Mouse (Mus musculus) stomach, embryonic 14.5 days (tissue): ENCODE results near the gene Dmgdh. TPM values are rescaled to one million over a fixed set of nuclear protein-coding genes. Genes with fewer than 3 reads are reported as not detected.

Experiments used
- ATAC-seq: fragments of 200-750 bp; cut with Nextera tagmentation; 2 replicates; pipeline ENCODE4 v1.8.0; 2017; ENCODE audit warnings: low read depth, moderate TSS enrichment; ENCODE audit not compliant: insufficient number of reproducible peaks, insufficient read depth, low FRiP score
- H3K27ac ChIP-seq: fragments of 300-500 bp; sonication (generic); 2 replicates; pipeline ENCODE4 v1.5.1; 2014; ENCODE audit warnings: mild to moderate bottlenecking, low read length, moderate library complexity, mixed read lengths
- H3K27me3 ChIP-seq: fragments of 300-500 bp; sonication (generic); 2 replicates; pipeline ENCODE4 v1.6.1; 2014; ENCODE audit warnings: low read length, control low read depth, mixed read lengths; ENCODE audit not compliant: control insufficient read depth, insufficient read depth
- H3K36me3 ChIP-seq: fragments of 300-500 bp; sonication (generic); 2 replicates; pipeline ENCODE4 v1.6.1; 2014; ENCODE audit warnings: mild to moderate bottlenecking, control low read depth, low read length, moderate library complexity, mixed read lengths; ENCODE audit not compliant: control insufficient read depth, insufficient read depth
- H3K4me1 ChIP-seq: fragments of 300-500 bp; sonication (generic); 2 replicates; pipeline ENCODE4 v1.6.1; 2014; ENCODE audit warnings: low read length, control low read depth, mixed read lengths; ENCODE audit not compliant: control insufficient read depth, insufficient read depth
- H3K4me2 ChIP-seq: fragments of 300-500 bp; sonication (generic); replicated peaks from 2 replicates; pipeline ENCODE4 v1.6.1; 2014; ENCODE audit warnings: low read depth, low read length, control low read depth
- H3K4me3 ChIP-seq: fragments of 300-500 bp; sonication (generic); 2 replicates; pipeline ENCODE4 v1.5.1; 2014; ENCODE audit warnings: low read depth, low read length, control low read depth
- H3K9ac ChIP-seq: fragments of 300-500 bp; sonication (generic); replicated peaks from 2 replicates; pipeline ENCODE4 v1.6.1; 2014; ENCODE audit warnings: low read depth, mild to moderate bottlenecking, control low read depth, low read length, moderate library complexity, mixed read lengths
- H3K9me3 ChIP-seq: fragments of 300-500 bp; sonication (generic); 2 replicates; pipeline ENCODE4 v1.6.1; 2016; ENCODE audit warnings: low read depth, low read length, control low read depth; ENCODE audit not compliant: control insufficient read depth
- WGBS: fragments of 180-500 bp; shearing (Covaris S2); extraction: QIAGEN DNeasy Blood & Tissue Kit; methylation state at CpG from one replicate; pipeline ENCODE4 v1.1.7; 2014; 5-methylcytosine and 5-hydroxymethylcytosine counted together
- polyA plus RNA-seq: library from polyadenylated mRNA; unstranded; fragments of >200 nt; fragmentation: Nextera tagmentation; extraction: Ambion mirVana; gene quantifications from 2 replicates; pipeline ENCODE4 v1.2.1, GENCODE M21; 2014

Gene Dmgdh
- polyA plus RNA-seq, 1 experiment from 2014 or later: not detected

DNA sequence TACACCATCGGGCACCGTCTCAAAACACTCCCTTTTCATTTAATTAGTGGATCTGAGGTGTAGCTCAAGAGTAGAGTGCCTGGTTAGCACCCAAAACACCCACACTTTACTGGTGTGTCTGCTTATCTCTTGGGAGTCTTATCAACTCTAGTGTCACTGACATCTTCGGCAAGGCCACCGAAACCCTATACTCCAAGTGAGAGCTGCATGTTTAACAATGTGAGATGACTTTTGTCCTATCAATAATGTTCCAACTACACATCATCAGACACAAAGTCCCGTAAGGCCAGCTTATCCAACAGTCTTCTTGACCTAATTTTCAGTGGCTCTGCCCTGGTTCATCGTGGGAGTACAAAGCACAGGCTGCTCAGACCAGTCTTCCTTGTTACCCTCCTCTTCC, 20.9 kb upstream of the Dmgdh start:
- no peak for ATAC-seq
- Histone ChIP-seq H3K27ac (no peak overlapping the region), H3K36me3 (no peaks in the 10 kb centered on the region), H3K27me3 (no peaks in the 10 kb centered on the region), H3K4me1 (no peaks in the 10 kb centered on the region), H3K4me2 (no peak overlapping the region), H3K9me3 (no peaks in the 10 kb centered on the region), H3K4me3 (no peak overlapping the region), H3K9ac (no peak overlapping the region)
- 85% methylated on average over 6 of the region's 6 CpGs for WGBS

DNA sequence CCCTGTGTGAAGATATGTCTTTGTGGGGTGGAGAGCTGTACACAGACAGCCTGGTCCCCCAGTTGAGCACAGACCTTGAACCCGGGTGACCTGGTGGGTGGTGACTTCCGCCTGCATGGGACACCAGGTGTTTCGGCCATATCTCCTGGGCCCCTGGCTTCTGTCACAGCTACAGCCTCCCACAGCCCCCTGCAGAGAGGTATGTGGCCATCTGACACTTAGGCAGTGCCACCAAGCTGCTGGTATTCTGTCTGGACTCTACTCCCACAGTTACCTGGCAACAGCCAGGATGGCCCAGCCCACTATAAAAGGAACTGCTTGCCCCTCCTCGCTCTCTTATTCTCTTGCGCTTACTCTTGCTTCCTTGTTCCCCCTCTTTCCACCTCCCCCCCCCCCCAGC, 16.3 kb upstream of the Dmgdh start:
- Histone ChIP-seq H3K27ac (no peak overlapping the region), H3K4me3 (no peak overlapping the region), H3K4me2 (no peak overlapping the region), H3K27me3 (no peaks in the 10 kb centered on the region), H3K9me3 (no peaks in the 10 kb centered on the region), H3K9ac (no peak overlapping the region), H3K36me3 (no peaks in the 10 kb centered on the region), H3K4me1 (no peaks in the 10 kb centered on the region)
- 85% methylated on average over 5 of the region's 5 CpGs for WGBS
- ATAC-seq: no peak

DNA sequence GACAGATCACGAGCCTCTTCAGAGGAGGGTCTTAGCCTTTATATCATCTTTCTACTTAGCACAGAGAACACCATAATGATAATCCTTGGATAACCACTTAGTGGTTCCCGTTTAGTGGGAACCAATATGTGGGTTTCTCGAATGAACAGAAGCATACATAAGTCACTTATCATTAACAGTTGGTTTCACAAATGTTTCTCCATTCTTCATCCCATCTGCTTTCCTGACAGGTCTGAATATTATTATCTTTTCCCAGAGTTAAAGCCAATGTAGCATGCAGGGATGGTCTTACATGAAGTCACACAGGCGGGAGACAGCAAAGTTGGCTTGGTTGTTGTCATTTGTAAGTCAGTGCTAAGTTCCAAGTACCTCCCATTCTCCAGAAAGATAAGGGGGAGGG, 6.6 kb upstream of the Dmgdh start:
- Histone ChIP-seq H3K4me3 (no peak overlapping the region), H3K9me3 (no peaks in the 10 kb centered on the region), H3K4me1 (no peaks in the 10 kb centered on the region), H3K27me3 (no peaks in the 10 kb centered on the region), H3K27ac (no peak overlapping the region), H3K4me2 (no peak overlapping the region), H3K36me3 (no peaks in the 10 kb centered on the region), H3K9ac (no peak overlapping the region)
- 91% methylated on average over 4 of the region's 4 CpGs for WGBS
- ATAC-seq: no peak

DNA sequence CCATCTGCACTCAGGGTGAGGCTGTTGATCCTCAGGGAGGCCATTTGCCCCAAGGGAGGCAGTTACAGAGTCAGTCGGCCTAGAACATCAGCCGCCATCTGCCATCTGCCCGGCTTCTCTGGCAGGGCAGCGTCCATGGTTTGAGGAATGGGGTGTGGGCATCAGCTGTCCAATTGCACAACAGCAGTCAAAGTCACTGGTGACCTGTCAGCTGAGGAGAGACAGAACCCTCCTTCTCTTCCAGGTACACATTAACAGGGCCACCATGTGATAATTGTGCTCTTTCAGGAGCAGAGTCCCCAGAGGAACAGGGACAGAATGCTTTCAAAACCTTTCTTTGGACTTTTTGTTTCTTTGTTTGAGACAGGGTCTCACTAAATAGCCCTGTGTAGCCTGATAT, 1.9 kb upstream of the Dmgdh start:
- no peak overlapping the region for H3K4me3 ChIP-seq
- 86% methylated on average over 4 of the region's 4 CpGs for WGBS
- H3K36me3 ChIP-seq: no peaks in the 10 kb centered on the region
- no peak for ATAC-seq
- H3K9ac ChIP-seq: no peak overlapping the region
- H3K27ac ChIP-seq: no peak overlapping the region
- no peaks in the 10 kb centered on the region; the same call in 1 of the 2 replicates for H3K9me3 ChIP-seq
- H3K27me3 ChIP-seq: no peaks in the 10 kb centered on the region
- no peak overlapping the region for H3K4me2 ChIP-seq
- H3K4me1 ChIP-seq: no peaks in the 10 kb centered on the region

- no peak overlapping the region for H3K27ac ChIP-seq
- H3K4me1 ChIP-seq: no peaks in the 10 kb centered on the region
- H3K4me3 ChIP-seq: no peak overlapping the region
- WGBS: 60% methylated on average over 2 of the region's 2 CpGs
- no peaks in the 10 kb centered on the region for H3K36me3 ChIP-seq
- H3K27me3 ChIP-seq: no peaks in the 10 kb centered on the region
- no peak overlapping the region for H3K9ac ChIP-seq
- H3K4me2 ChIP-seq: no peak overlapping the region
- no peak for ATAC-seq
- H3K9me3 ChIP-seq: no peaks in the 10 kb centered on the region; the same call in 1 of the 2 replicates
Observed at GRCm38 (mm10) chr13:93673296-93673695, 937 bp upstream of the Dmgdh start.

DNA sequence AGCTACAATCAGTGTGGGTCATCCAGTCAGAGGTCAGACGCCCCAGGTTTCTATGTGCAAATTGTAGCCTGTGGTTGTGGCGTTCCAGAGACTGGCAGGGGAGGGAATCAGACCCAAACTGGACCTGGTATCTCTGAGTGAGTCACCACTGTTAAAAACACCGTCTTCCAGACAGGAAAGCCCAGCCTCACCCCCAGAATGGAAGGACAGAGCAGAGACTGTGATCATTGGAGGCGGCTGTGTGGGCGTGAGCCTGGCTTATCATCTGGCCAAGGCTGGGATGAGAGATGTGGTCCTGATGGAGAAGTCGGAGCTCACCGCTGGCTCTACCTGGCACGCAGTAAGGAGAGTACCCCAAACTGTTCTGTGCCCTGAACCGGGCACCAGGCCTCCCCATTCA, 2.6 kb downstream of the Dmgdh start:
- H3K9me3 ChIP-seq: no peaks in the 10 kb centered on the region; the same call in 1 of the 2 replicates
- no peak overlapping the region for H3K27ac ChIP-seq
- no peaks in the 10 kb centered on the region for H3K4me1 ChIP-seq
- ATAC-seq: no peak
- H3K36me3 ChIP-seq: no peaks in the 10 kb centered on the region
- H3K9ac ChIP-seq: no peak overlapping the region
- no peak overlapping the region for H3K4me3 ChIP-seq
- WGBS: 72% methylated on average over 9 of the region's 9 CpGs
- no peaks in the 10 kb centered on the region for H3K27me3 ChIP-seq
- H3K4me2 ChIP-seq: no peak overlapping the region

DNA sequence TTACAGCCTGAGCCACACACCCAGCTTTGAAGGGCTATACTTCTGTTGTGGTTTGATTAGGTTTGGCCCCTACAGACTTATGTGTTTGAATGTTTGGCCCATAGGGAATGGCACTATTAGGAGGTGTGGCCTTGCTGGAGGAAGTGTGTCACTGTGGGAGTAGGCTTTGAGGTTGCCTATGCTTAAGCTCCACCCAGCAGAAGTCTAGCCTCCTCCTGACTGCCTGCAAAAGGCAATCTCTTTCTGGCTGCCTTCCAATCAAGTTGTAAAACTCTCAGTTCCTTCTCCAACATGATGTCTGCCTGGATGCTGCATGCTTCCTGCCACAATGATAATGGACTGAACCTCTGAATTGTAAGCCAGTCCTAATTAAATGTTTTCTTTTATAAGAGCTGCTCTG, 9.1 kb downstream of the Dmgdh start:
- Histone ChIP-seq H3K27me3 (no peaks in the 10 kb centered on the region), H3K4me2 (no peak overlapping the region), H3K27ac (no peak overlapping the region), H3K4me3 (no peak overlapping the region), H3K36me3 (no peaks in the 10 kb centered on the region), H3K4me1 (no peaks in the 10 kb centered on the region), H3K9ac (no peak overlapping the region), H3K9me3 (no peaks in the 10 kb centered on the region)
- no peak for ATAC-seq

GRCm38 (mm10) chr13:93685226-93685625, 11.0 kb downstream of the Dmgdh start:
- Histone ChIP-seq H3K9me3 (no peaks in the 10 kb centered on the region), H3K4me1 (no peaks in the 10 kb centered on the region), H3K27me3 (no peaks in the 10 kb centered on the region), H3K36me3 (no peaks in the 10 kb centered on the region), H3K4me2 (no peak overlapping the region), H3K27ac (no peak overlapping the region), H3K4me3 (no peak overlapping the region), H3K9ac (no peak overlapping the region)
- 88% methylated on average over 4 of the region's 4 CpGs for WGBS
- no peak for ATAC-seq

GRCm38 (mm10) chr13:93687321-93687720, 13.1 kb downstream of the Dmgdh start:
- H3K9me3 ChIP-seq: no peaks in the 10 kb centered on the region
- 17% methylated on average over 5 of the region's 5 CpGs for WGBS
- ATAC-seq: no peak
- H3K9ac ChIP-seq: no peak overlapping the region
- H3K4me3 ChIP-seq: no peak overlapping the region
- no peak overlapping the region for H3K27ac ChIP-seq
- no peaks in the 10 kb centered on the region for H3K36me3 ChIP-seq
- no peaks in the 10 kb centered on the region for H3K27me3 ChIP-seq
- H3K4me1 ChIP-seq: no peaks in the 10 kb centered on the region
- H3K4me2 ChIP-seq: no peak overlapping the region
